Mouse (Mus musculus) bone marrow macrophage, adult 2 months (primary cell): ENCODE measurements at regions not wholly inside any gene's neighbourhood (a gene's known extent, or its start where the extent isn't known, plus 50 kb on each side); places are given as distances from the start of the nearest gene placed in this dataset.

Experiments used
- CTCF ChIP-seq: IDR thresholded peaks from 2 replicates; pipeline ENCODE4 v1.5.1; 2012; ENCODE audit warnings: low read depth, mild to moderate bottlenecking, low read length, moderate library complexity
- POLR2A ChIP-seq: IDR thresholded peaks from 2 replicates; pipeline ENCODE4 v1.6.1; 2012; ENCODE audit warnings: mild to moderate bottlenecking, low read depth, low read length, borderline replicate concordance

GRCm38 (mm10) chr15:36895031-36895430 is 112.5 kb downstream of the Zfp706 start:
- TF ChIP-seq CTCF = no peak
- TF ChIP-seq POLR2A = no peak
